Mouse (Mus musculus): ENCODE measurements around the gene Gm5678. TPM values are rescaled to one million over a fixed set of nuclear protein-coding genes. Genes with fewer than 3 reads are reported as not detected.
"Not testable (repeated sequence)": the region's sequence is repeated elsewhere in the genome, so short reads cannot be mapped to it uniquely, and the experiment has no call there.

The Gm5678 gene
- polyA plus RNA-seq, 1 experiment from 2014 or later, result not detected

DNA sequence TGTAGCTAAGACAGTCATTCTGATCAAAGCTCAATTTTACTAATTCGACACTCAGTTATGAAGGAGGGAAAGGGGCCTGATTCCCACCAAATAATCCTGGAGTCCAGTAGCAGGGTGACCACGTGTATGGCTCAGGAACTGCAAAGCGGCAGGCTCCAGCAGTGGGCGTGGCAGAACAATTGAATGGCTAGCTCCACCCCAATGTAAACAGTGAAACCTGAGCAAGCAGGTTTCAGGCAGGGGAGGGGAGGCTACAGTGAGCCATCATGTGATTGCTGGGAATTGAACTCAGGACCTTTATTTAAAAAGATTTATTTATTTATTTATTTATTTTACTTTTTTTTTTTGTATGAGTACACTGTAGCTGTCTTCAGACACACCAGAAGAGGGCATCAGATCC, 42.6 kb downstream of the Gm5678 start:
- not testable (repeated sequence) for H3K4me2 ChIP-seq (replicated peaks; ENCODE audit: low read depth, low read length); ATAC-seq (ENCODE audit: insufficient number of reproducible peaks, insufficient read depth, low FRiP score, low read depth); H3K9ac ChIP-seq (replicated peaks; ENCODE audit: low read depth, low read length); H3K27ac ChIP-seq (ENCODE audit: low read length); H3K36me3 ChIP-seq (ENCODE audit: control insufficient read depth, insufficient read depth, low read length); H3K9me3 ChIP-seq (ENCODE audit: control insufficient read depth, low read depth, low read length); H3K4me1 ChIP-seq (ENCODE audit: control insufficient read depth, insufficient read depth, low read length); H3K27me3 ChIP-seq (ENCODE audit: control insufficient read depth, insufficient read depth, low read length); H3K4me3 ChIP-seq (ENCODE audit: low read depth, low read length)
- 33% methylated on average over 4 of the region's 4 CpGs for WGBS

DNA sequence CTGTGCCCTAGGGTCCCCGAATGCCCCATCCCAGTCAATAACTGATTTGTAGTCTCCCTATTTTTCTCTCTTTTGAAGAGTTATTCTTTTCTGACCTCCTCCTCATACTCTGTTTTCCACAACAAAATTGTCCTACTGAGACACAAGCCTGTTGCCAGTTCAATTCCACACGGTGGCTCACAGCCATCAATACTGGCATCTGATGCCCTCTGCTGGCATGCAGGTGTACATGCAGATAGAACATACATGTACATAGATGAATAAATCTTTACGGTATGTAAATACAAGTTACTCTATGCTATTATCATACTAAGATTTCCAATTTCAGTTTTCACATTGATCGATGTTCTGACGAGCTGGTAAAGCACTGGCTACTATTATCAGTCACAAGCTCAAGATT, 43.2 kb downstream of the Gm5678 start:
- Histone ChIP-seq H3K4me3 (ENCODE audit: low read depth, low read length) (no peak overlapping the region), H3K9me3 (ENCODE audit: control insufficient read depth, low read depth, low read length) (peaks cover 3% of the 10 kb centered on the region; the same call in 1 of the 2 replicates), H3K27ac (ENCODE audit: low read length) (no peak overlapping the region), H3K4me2 (replicated peaks; ENCODE audit: low read depth, low read length) (no peak overlapping the region), H3K36me3 (ENCODE audit: control insufficient read depth, insufficient read depth, low read length) (no peaks in the 10 kb centered on the region), H3K9ac (replicated peaks; ENCODE audit: low read depth, low read length) (no peak overlapping the region), H3K4me1 (ENCODE audit: control insufficient read depth, insufficient read depth, low read length) (no peaks in the 10 kb centered on the region), H3K27me3 (ENCODE audit: control insufficient read depth, insufficient read depth, low read length) (no peaks in the 10 kb centered on the region)
- WGBS, result 90% methylated on average over 5 of the region's 5 CpGs
- no peak for ATAC-seq (ENCODE audit: insufficient number of reproducible peaks, insufficient read depth, low FRiP score, low read depth)

DNA sequence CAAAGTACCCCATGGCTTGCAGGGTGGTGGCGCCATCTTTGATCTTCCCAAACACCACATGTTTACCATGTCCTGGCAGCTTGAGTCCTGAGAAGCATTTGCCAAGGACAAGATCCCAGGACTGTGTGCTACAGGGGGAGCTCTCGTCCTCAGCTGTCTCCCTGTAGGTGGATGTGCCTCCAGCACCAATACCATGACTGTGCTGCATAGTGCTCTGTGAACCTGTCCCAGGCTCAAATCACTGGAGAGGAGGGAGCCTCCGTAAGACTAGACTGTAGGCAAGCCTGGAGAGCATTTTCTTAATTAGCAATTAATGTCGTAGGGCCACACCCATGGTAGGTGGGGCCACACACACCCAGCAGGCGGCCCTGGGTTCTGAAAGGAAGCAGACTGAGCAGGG, 48.5 kb downstream of the Gm5678 start:
- 82% methylated on average over 5 of the region's 5 CpGs for WGBS
- no peak for ATAC-seq (ENCODE audit: insufficient number of reproducible peaks, insufficient read depth, low FRiP score, low read depth)

DNA sequence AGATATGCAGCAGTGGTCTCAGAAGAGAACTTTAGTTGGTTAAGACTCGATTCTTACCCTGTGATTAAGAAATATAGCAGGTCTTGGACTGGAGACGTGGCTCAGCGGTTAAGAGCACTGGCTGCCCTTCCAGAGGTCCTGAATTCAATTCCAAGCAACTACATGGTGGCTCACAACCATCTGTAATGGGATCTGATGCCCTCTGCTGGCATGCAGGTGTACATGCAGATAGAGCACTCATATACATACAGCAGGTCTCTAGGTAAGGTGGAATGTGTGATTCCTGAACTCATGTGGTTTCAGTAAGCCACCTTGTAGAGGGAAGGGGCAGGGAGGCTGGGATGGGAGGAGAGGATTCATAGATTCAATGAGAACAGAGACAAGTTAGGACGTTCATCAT, 50.3 kb downstream of the Gm5678 start:
- Histone ChIP-seq H3K4me1 (ENCODE audit: control insufficient read depth, insufficient read depth, low read length) (peaks cover 1% of the 10 kb centered on the region; the same call in 1 of the 2 replicates), H3K27me3 (ENCODE audit: control insufficient read depth, insufficient read depth, low read length) (0 out of 2 replicates have a peak, but pooled peaks cover 3% of the 10 kb centered on the region), H3K4me3 (ENCODE audit: low read depth, low read length) (no peak overlapping the region), H3K27ac (ENCODE audit: low read length) (no peak overlapping the region), H3K9ac (replicated peaks; ENCODE audit: low read depth, low read length) (no peak overlapping the region), H3K9me3 (ENCODE audit: control insufficient read depth, low read depth, low read length) (no peaks in the 10 kb centered on the region), H3K36me3 (ENCODE audit: control insufficient read depth, insufficient read depth, low read length) (no peaks in the 10 kb centered on the region), H3K4me2 (replicated peaks; ENCODE audit: low read depth, low read length) (no peak overlapping the region)
- no peak for ATAC-seq (ENCODE audit: insufficient number of reproducible peaks, insufficient read depth, low FRiP score, low read depth)
- 82% methylated on average over 4 of the region's 4 CpGs for WGBS

More for the DNA sequence above, 48.5 kb downstream of the Gm5678 start:
- Histone ChIP-seq H3K36me3 (ENCODE audit: control insufficient read depth, insufficient read depth, low read length) (no peaks in the 10 kb centered on the region), H3K27me3 (ENCODE audit: control insufficient read depth, insufficient read depth, low read length) (no peaks in the 10 kb centered on the region), H3K4me2 (replicated peaks; ENCODE audit: low read depth, low read length) (no peak overlapping the region), H3K9ac (replicated peaks; ENCODE audit: low read depth, low read length) (no peak overlapping the region), H3K4me3 (ENCODE audit: low read depth, low read length) (no peak overlapping the region), H3K4me1 (ENCODE audit: control insufficient read depth, insufficient read depth, low read length) (no peaks in the 10 kb centered on the region), H3K9me3 (ENCODE audit: control insufficient read depth, low read depth, low read length) (no peaks in the 10 kb centered on the region), H3K27ac (ENCODE audit: low read length) (no peak overlapping the region)

DNA sequence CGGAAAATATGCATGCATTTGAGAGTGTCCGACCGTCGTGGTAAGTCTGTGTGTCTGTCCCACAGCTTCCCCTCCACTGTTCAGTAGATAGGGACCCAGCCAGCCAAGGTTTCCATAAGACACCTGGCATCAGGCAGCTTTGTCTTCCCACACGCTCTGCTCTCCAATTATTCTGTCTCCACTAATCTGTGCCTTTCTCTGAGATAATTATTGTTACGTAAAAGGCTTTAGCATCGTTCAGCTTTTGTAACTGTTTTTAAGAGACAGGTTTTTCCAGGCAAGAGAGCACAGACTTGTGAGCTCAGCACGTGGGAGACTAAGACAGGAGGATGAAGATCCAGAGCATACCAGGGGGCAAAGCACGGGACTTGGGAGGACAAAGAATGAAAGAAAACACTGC, 51.3 kb downstream of the Gm5678 start:
- Histone ChIP-seq H3K27me3 (ENCODE audit: control insufficient read depth, insufficient read depth, low read length) (peaks cover 5% of the 10 kb centered on the region; the same call in 1 of the 2 replicates), H3K9ac (replicated peaks; ENCODE audit: low read depth, low read length) (no peak overlapping the region), H3K27ac (ENCODE audit: low read length) (no peak overlapping the region), H3K4me3 (ENCODE audit: low read depth, low read length) (no peak overlapping the region), H3K36me3 (ENCODE audit: control insufficient read depth, insufficient read depth, low read length) (no peaks in the 10 kb centered on the region), H3K4me2 (replicated peaks; ENCODE audit: low read depth, low read length) (no peak overlapping the region), H3K4me1 (ENCODE audit: control insufficient read depth, insufficient read depth, low read length) (peaks cover 10% of the 10 kb centered on the region; the same call in 1 of the 2 replicates), H3K9me3 (ENCODE audit: control insufficient read depth, low read depth, low read length) (no peaks in the 10 kb centered on the region)
- ATAC-seq (ENCODE audit: insufficient number of reproducible peaks, insufficient read depth, low FRiP score, low read depth), result no peak
- 56% methylated on average over 9 of the region's 9 CpGs for WGBS

Other genes with a start within 250 kb of the Gm5678 start
- gene Setd4, start 24.0 kb upstream of the Gm5678 start, polyA plus RNA-seq (2014; fragmentation: Nextera tagmentation; extraction: Ambion mirVana), result 11.5 and 14.3 TPM in 2 replicates
- 89.9 and 95.9 TPM in 2 replicates for gene Cbr1, start 22.2 kb upstream of the Gm5678 start, polyA plus RNA-seq (2014; fragmentation: Nextera tagmentation; extraction: Ambion mirVana)
- gene Cbr3, start 55.1 kb downstream of the Gm5678 start, polyA plus RNA-seq (2014; fragmentation: Nextera tagmentation; extraction: Ambion mirVana), result 13.8 and 15.1 TPM in 2 replicates
- gene Dop1b, start 83.8 kb downstream of the Gm5678 start, polyA plus RNA-seq (2014; fragmentation: Nextera tagmentation; extraction: Ambion mirVana), result 20.4 and 24.7 TPM in 2 replicates
- 44.9 and 45.6 TPM in 2 replicates for gene Morc3, start 204.0 kb downstream of the Gm5678 start, polyA plus RNA-seq (2014; fragmentation: Nextera tagmentation; extraction: Ambion mirVana)